Mouse (Mus musculus) midbrain, embryonic 16.5 days (tissue): Measurements from ENCODE around the gene Camk1g. TPM values are rescaled to one million over a fixed set of nuclear protein-coding genes. Genes with fewer than 3 reads are reported as not detected.

Source experiments
- ATAC-seq: fragments of 200-750 bp; cut with Nextera tagmentation; 2 replicates; pipeline ENCODE4 v1.8.0; 2017; ENCODE audit warnings: moderate TSS enrichment
- H3K27ac ChIP-seq: fragments of 300-500 bp; sonication (generic); 2 replicates; pipeline ENCODE4 v1.5.1; 2014; ENCODE audit warnings: mild to moderate bottlenecking, low read length, mixed read lengths
- H3K27me3 ChIP-seq: fragments of 300-500 bp; sonication (generic); 2 replicates; pipeline ENCODE4 v1.6.1; 2014; ENCODE audit warnings: low read depth, low read length, mixed read lengths; ENCODE audit not compliant: control insufficient read depth, insufficient read depth
- H3K36me3 ChIP-seq: fragments of 300-500 bp; sonication (generic); 2 replicates; pipeline ENCODE4 v1.6.1; 2014; ENCODE audit warnings: mild to moderate bottlenecking, low read length, moderate library complexity, mixed read lengths; ENCODE audit not compliant: control insufficient read depth, insufficient read depth
- H3K4me1 ChIP-seq: fragments of 300-500 bp; sonication (generic); 2 replicates; pipeline ENCODE4 v1.6.1; 2014; ENCODE audit warnings: mild to moderate bottlenecking, low read length, mixed read lengths; ENCODE audit not compliant: control insufficient read depth, insufficient read depth
- H3K4me2 ChIP-seq: fragments of 300-500 bp; sonication (generic); 2 replicates; pipeline ENCODE4 v1.6.1; 2014; ENCODE audit warnings: mild to moderate bottlenecking, low read length, mixed read lengths
- H3K4me3 ChIP-seq: fragments of 300-500 bp; sonication (generic); 2 replicates; pipeline ENCODE4 v1.5.1; 2014; ENCODE audit warnings: low read depth, mild to moderate bottlenecking, low read length, moderate library complexity, mixed read lengths
- H3K9ac ChIP-seq: fragments of 300-500 bp; sonication (generic); 2 replicates; pipeline ENCODE4 v1.6.1; 2014; ENCODE audit warnings: low read depth, low read length, mixed read lengths
- H3K9me3 ChIP-seq: fragments of 300-500 bp; sonication (generic); replicated peaks from 2 replicates; pipeline ENCODE4 v1.6.1; 2014; ENCODE audit warnings: mild to moderate bottlenecking, low read length, mixed read lengths; ENCODE audit not compliant: control insufficient read depth, poor library complexity, severe bottlenecking
- WGBS: fragments of 180-500 bp; shearing (Covaris S2); extraction: QIAGEN DNeasy Blood & Tissue Kit; methylation state at CpG from one replicate; pipeline ENCODE4 v1.1.7; 2014; 5-methylcytosine and 5-hydroxymethylcytosine counted together
- polyA plus RNA-seq: library from polyadenylated mRNA; unstranded; fragments of >200 nt; fragmentation: Nextera tagmentation; extraction: Ambion mirVana; gene quantifications from 2 replicates; pipeline ENCODE4 v1.2.1, GENCODE M21; 2015

The Camk1g gene
- polyA plus RNA-seq, 1 experiment from 2014 or later: 53.5 TPM

DNA sequence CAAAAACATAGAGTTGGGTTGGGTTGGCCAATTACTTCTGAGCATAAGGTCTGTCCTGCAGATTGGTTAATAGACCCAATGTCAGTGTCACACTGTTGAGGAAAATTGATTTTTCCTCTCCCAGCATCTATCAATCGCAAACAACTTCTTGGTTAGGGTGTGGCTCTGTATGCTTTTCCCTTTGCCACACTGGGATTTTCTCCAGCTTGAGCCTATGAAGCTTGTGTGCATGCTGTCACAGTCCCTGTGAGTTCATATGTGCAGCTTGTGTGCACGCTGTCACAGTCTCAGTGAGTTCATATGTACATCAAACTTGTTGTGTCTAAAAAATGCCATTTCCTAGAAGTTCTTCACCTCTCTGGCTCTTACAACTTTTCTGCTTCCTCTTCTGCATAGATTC is 63.3 kb downstream of the Camk1g start:
- ATAC-seq: no peak
- Histone ChIP-seq H3K9ac (no peak overlapping the region), H3K27ac (no peak overlapping the region), H3K4me2 (no peak overlapping the region), H3K4me1 (0 out of 2 replicates have a peak, but pooled peaks cover 3% of the 10 kb centered on the region), H3K36me3 (no peaks in the 10 kb centered on the region), H3K4me3 (no peak overlapping the region), H3K9me3 (no peaks in the 10 kb centered on the region), H3K27me3 (no peaks in the 10 kb centered on the region)
- 96% methylated on average over 2 of the region's 2 CpGs for WGBS

DNA sequence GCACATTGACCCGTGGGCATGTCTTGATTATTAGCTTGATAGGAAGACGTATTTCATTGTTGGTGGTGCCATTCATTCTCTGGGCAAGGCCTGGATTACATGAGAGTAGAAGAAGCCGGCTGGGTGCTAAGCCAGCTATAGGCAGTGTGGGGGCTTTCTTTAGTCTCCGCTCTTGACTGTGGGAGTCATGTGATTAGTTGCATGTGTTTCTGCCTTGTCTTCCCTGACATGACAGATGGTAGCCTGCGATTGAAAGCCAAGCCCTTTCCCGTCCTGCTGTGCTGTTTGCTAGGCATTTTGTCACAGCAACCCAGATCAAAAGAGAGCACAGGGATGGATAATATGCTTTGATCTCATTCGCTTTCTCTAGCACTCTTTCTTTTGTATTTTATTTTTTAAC is 64.7 kb downstream of the Camk1g start:
- WGBS: 17% methylated on average over 7 of the region's 7 CpGs
- 0 out of 2 replicates have a peak, but pooled peaks cover 3% of the 10 kb centered on the region for H3K4me1 ChIP-seq
- no peaks in the 10 kb centered on the region for H3K9me3 ChIP-seq
- no peaks in the 10 kb centered on the region for H3K27me3 ChIP-seq
- no peaks in the 10 kb centered on the region for H3K36me3 ChIP-seq
- no peak overlapping the region for H3K4me3 ChIP-seq
- H3K27ac ChIP-seq: no peak overlapping the region
- H3K4me2 ChIP-seq: no peak overlapping the region
- ATAC-seq: peak; percentile 68
- H3K9ac ChIP-seq: no peak overlapping the region

DNA sequence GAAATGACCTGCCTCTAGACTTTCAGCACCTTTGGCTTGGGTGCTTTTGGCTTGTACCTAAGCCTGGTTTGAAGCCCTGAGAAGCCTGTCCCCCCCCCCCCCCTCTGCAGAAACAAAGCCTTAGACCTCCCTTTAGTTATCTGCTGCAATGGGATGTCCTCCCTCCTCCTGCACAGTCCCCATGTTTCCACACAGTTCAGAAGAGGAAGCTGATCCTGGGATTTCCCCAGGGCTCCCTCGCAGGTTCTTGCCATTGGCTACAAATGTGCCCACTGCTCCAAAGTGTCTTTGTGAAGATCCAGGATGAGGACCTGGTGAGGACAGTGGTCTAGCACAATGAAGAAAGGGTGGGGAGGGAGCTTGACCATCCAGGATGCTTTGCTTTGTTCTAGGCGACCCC is 67.0 kb downstream of the Camk1g start:
- H3K36me3 ChIP-seq: no peaks in the 10 kb centered on the region
- no peak overlapping the region for H3K4me2 ChIP-seq
- 83% methylated on average over 2 of the region's 2 CpGs for WGBS
- no peaks in the 10 kb centered on the region for H3K9me3 ChIP-seq
- no peak overlapping the region for H3K27ac ChIP-seq
- H3K9ac ChIP-seq: no peak overlapping the region
- no peak for ATAC-seq
- H3K27me3 ChIP-seq: no peaks in the 10 kb centered on the region
- H3K4me1 ChIP-seq: 0 out of 2 replicates have a peak, but pooled peaks cover 3% of the 10 kb centered on the region
- H3K4me3 ChIP-seq: no peak overlapping the region

DNA sequence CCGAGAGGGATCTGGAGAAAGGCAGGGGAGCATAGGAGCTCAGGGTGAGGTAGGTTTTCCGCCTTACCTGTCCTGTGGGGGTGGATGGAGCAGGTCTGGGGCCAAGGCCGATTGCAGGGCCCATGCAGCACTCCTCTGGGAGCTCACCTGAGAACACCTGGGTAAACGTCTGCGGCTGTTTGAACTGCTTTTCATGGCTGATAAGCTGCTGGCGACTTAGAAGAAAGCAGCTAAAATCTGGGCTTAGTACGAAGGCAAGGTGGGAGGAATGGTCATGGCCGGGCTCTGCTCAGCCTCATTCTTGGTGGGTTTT is 68.0 kb downstream of the Camk1g start:
- no peak overlapping the region for H3K27ac ChIP-seq
- H3K4me1 ChIP-seq: 0 out of 2 replicates have a peak, but pooled peaks cover 3% of the 10 kb centered on the region
- no peak overlapping the region for H3K9ac ChIP-seq
- no peak overlapping the region for H3K4me3 ChIP-seq
- ATAC-seq: no peak
- no peaks in the 10 kb centered on the region for H3K36me3 ChIP-seq
- H3K4me2 ChIP-seq: no peak overlapping the region
- no peaks in the 10 kb centered on the region for H3K9me3 ChIP-seq
- WGBS: 75% methylated on average over 8 of the region's 8 CpGs
- H3K27me3 ChIP-seq: no peaks in the 10 kb centered on the region

DNA sequence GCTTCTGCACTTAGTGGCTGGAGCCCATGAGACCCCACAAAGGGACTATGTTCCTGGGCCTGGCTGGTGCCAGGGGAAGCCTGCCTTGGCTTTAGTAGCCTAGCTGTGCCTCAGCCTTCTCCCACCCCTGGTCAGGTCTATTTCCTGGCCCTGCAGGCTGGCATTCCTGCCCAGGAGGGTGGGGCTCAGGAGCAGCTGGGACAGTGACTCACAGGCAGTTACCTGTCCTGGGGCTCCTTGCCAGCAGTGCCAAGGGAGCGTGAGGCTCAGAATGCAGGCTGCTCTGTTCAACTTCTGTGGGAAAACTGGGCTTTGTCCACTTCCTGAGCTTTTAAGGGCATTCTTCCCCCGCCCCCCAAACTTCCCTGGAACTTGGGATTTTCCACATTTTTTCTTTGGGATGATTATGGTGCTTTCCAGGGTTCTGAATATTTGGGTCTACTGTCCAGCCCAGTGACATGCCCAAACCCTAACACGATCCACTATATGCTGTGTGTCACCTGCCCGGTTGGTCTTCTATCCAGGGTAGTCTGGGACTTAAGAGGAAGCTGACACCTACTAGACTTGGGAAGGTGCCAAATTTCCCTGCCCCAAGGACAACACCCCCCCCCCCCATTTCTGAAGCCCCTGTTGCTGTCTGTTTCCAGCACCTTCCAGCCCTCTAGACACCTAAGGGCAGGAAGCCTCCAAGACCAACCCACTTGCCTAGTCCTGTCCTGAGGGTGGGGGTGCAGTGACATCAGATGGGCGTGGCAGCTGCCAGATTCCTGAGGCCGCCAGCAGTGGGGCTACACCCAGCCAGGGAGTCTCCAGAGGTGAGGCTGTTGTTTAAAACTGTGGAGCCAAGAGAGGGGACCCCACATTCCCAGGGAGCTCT is 68.6 kb downstream of the Camk1g start:
- ATAC-seq: no peak
- no peak overlapping the region for H3K9ac ChIP-seq
- H3K36me3 ChIP-seq: no peaks in the 10 kb centered on the region
- H3K4me1 ChIP-seq: 0 out of 2 replicates have a peak, but pooled peaks cover 3% of the 10 kb centered on the region
- H3K9me3 ChIP-seq: no peaks in the 10 kb centered on the region
- no peak overlapping the region for H3K27ac ChIP-seq
- WGBS: 77% methylated on average over 6 of the region's 6 CpGs
- H3K27me3 ChIP-seq: no peaks in the 10 kb centered on the region
- H3K4me3 ChIP-seq: no peak overlapping the region
- no peak overlapping the region for H3K4me2 ChIP-seq

DNA sequence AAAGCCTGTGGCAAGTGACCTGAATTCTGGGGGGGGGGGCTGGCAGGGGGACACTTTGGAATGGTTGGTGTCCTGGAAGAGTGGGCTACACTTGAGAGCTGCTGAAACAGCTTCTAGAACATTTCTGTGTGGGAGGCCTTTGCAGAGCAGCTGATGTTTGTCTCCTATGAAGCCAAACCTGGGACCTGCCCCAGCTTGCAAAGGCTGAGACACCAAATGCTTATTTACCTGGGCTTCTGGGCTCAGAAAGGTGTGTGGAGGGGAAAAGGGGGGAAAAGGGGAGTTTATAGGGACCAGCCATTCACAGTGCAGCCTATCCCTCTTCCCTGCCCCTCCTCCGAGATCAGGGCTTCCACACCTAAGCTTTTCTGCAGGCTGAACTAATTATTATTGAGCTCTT is 70.1 kb downstream of the Camk1g start:
- WGBS: 52% methylated on average over 1 of the region's 1 CpGs
- Histone ChIP-seq H3K9ac (no peak overlapping the region), H3K27me3 (no peaks in the 10 kb centered on the region), H3K27ac (no peak overlapping the region), H3K9me3 (no peaks in the 10 kb centered on the region), H3K36me3 (no peaks in the 10 kb centered on the region), H3K4me2 (no peak overlapping the region), H3K4me3 (no peak overlapping the region), H3K4me1 (no peaks in the 10 kb centered on the region)
- ATAC-seq: no peak

DNA sequence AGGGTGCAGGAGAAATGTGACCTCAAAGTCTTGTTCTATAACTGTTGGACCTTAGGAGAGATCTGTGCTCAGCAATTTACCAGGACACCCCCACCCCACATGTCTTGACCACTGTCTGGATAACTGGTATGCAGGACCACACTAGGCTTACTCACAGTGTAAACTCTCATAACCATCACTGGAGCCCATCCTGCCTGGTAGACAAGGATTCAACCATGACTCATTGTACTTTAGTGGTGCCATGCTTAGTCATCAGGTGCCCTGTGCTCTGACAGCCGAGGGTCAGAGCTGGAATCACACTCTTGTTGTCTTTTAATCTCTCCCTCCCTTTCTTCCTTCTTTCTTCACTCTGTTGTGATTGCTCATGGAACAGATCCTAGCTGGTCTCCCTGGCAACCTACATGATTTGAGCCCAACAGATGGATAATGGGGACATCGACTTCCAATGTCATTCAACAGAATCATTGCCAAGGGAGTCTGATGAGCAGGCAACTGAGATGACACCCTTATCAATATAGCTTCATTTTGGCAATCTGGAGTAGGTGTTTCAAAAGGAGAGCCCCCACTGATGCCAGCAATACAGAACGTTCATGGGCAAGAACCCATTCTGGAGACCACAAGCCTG is 71.8 kb downstream of the Camk1g start:
- ATAC-seq: no peak
- Histone ChIP-seq H3K36me3 (no peaks in the 10 kb centered on the region), H3K4me2 (no peak overlapping the region), H3K9me3 (no peaks in the 10 kb centered on the region), H3K4me3 (no peak overlapping the region), H3K9ac (no peak overlapping the region), H3K27me3 (no peaks in the 10 kb centered on the region), H3K27ac (no peak overlapping the region), H3K4me1 (no peaks in the 10 kb centered on the region)
- WGBS: 73% methylated on average over 3 of the region's 3 CpGs

Other genes starting within 250 kb of the Camk1g start
- gene Diexf, start 240.0 kb downstream of the Camk1g start, polyA plus RNA-seq: 8.9 and 9.7 TPM in 2 replicates
- gene Irf6, start 217.2 kb downstream of the Camk1g start, polyA plus RNA-seq: 0.66 and 0.67 TPM in 2 replicates
- 12.6 and 12.9 TPM in 2 replicates for gene A130010J15Rik, start 202.3 kb downstream of the Camk1g start, polyA plus RNA-seq
- gene Traf3ip3, start 168.6 kb downstream of the Camk1g start, polyA plus RNA-seq: 0.77 and 1.1 TPM in 2 replicates
- gene Lamb3, start 162.6 kb downstream of the Camk1g start, polyA plus RNA-seq: 0.67 and 0.75 TPM in 2 replicates
- gene Hsd11b1, start 106.2 kb downstream of the Camk1g start, polyA plus RNA-seq: 0.39 and 0.55 TPM in 2 replicates
- 5.1 and 6.9 TPM in 2 replicates for gene G0s2, start 97.1 kb downstream of the Camk1g start, polyA plus RNA-seq